Mouse (Mus musculus) left cerebral cortex, postnatal 14 days (tissue): ENCODE measurements around the gene Actr2. TPM values are rescaled to one million over a fixed set of nuclear protein-coding genes. Genes with fewer than 3 reads are reported as not detected.
A peak's percentile ranks its signal among the peaks of the same experiment; 100 is the strongest.
"Not testable (repeated sequence)": the region's sequence is repeated elsewhere in the genome, so short reads cannot be mapped to it uniquely, and the experiment has no call there.

ENCODE experiments used
- DNase-seq, 2 experiments: peaks; one replicate each; pipeline ENCODE4 v3.0.0; 2021 to 2022; ENCODE audit warnings: low spot score in 2 of 2, mixed read lengths in 1 of 2
- intact Hi-C: fragments of 180-260 bp; cut with DNase I; formaldehyde crosslinking; loops from one replicate; pipeline ENCODE4 v1.15.1; 2025
- total RNA-seq, 2 experiments: library from RNA; stranded (reverse); gene quantifications; 2 replicates each; pipeline ENCODE4 v1.2.3; 2021

Gene Actr2
- total RNA-seq, 2 experiments from 2014 or later = 293 to 298 TPM

GRCm38 (mm10) chr11:20062801-20063200 lies 49.9 kb downstream of the Actr2 start:
- DNase-seq, intact Hi-C loops: not testable (repeated sequence)

- intact Hi-C loops = no loop called here
Measured at GRCm38 (mm10) chr11:20059736-20060135, 53.0 kb downstream of the Actr2 start.

GRCm38 (mm10) chr11:20057429-20057828 lies 55.3 kb downstream of the Actr2 start:
- DNase-seq = no peak
- intact Hi-C loops = no loop called here

More at GRCm38 (mm10) chr11:20059736-20060135, 53.0 kb downstream of the Actr2 start:
- no peak for DNase-seq

- intact Hi-C loops = no loop called here
- DNase-seq = no peak
Measured at GRCm38 (mm10) chr11:20056168-20056567, 56.5 kb downstream of the Actr2 start.

- no peak for DNase-seq
- intact Hi-C loops = no loop called here
Measured at GRCm38 (mm10) chr11:20054617-20055016, 58.1 kb downstream of the Actr2 start.

GRCm38 (mm10) chr11:20053951-20054350 lies 58.8 kb downstream of the Actr2 start:
- DNase-seq = no peak
- intact Hi-C loops = no loop called here

GRCm38 (mm10) chr11:20052814-20053536 lies 59.7 kb downstream of the Actr2 start:
- no peak for DNase-seq
- intact Hi-C loops = no loop called here

- intact Hi-C loops = no loop called here
Measured at GRCm38 (mm10) chr11:20045586-20045985, 67.1 kb downstream of the Actr2 start.

GRCm38 (mm10) chr11:20043256-20043655 lies 69.5 kb downstream of the Actr2 start:
- peak in 1 of 2 experiments; percentile 60 for DNase-seq
- intact Hi-C loops = no loop called here

More at GRCm38 (mm10) chr11:20045586-20045985, 67.1 kb downstream of the Actr2 start:
- no peak for DNase-seq

- intact Hi-C loops = no loop called here
Measured at GRCm38 (mm10) chr11:20042106-20042505, 70.6 kb downstream of the Actr2 start.

GRCm38 (mm10) chr11:20041164-20041920 lies 71.4 kb downstream of the Actr2 start:
- intact Hi-C loops = no loop called here
- DNase-seq = no peak

More at GRCm38 (mm10) chr11:20042106-20042505, 70.6 kb downstream of the Actr2 start:
- peak in 1 of 2 experiments; percentile 62 for DNase-seq

GRCm38 (mm10) chr11:20038723-20039122 lies 74.0 kb downstream of the Actr2 start:
- intact Hi-C loops = loop anchor here (5.0 kb wide), 2 partner anchors 111 to 206 kb away; no protein-coding TSS in a partner anchor
- peak; percentile 76 to 81 for DNase-seq

GRCm38 (mm10) chr11:20037739-20038138 lies 75.0 kb downstream of the Actr2 start:
- no peak for DNase-seq
- intact Hi-C loops = loop anchor here (5.0 kb wide), 2 partner anchors 110 to 205 kb away; no protein-coding TSS in a partner anchor

- intact Hi-C loops = loop anchor here (5.0 kb wide), 2 partner anchors 109 to 204 kb away; no protein-coding TSS in a partner anchor
Measured at GRCm38 (mm10) chr11:20035972-20036371, 76.7 kb downstream of the Actr2 start.

GRCm38 (mm10) chr11:20035343-20035928 lies 77.3 kb downstream of the Actr2 start:
- peak; percentile 72 to 88 for DNase-seq
- intact Hi-C loops = loop anchor here (5.0 kb wide), 2 partner anchors 108 to 203 kb away; no protein-coding TSS in a partner anchor

More at GRCm38 (mm10) chr11:20035972-20036371, 76.7 kb downstream of the Actr2 start:
- DNase-seq = peak in 1 of 2 experiments; percentile 43

- DNase-seq = no peak
- intact Hi-C loops = no loop called here
Measured at GRCm38 (mm10) chr11:20034337-20034947, 78.3 kb downstream of the Actr2 start.

GRCm38 (mm10) chr11:20033541-20034160 lies 79.1 kb downstream of the Actr2 start:
- intact Hi-C loops = no loop called here
- no peak for DNase-seq

GRCm38 (mm10) chr11:20031536-20031935 lies 81.2 kb downstream of the Actr2 start:
- intact Hi-C loops = no loop called here
- DNase-seq = no peak

GRCm38 (mm10) chr11:20030973-20031372 lies 81.7 kb downstream of the Actr2 start:
- intact Hi-C loops, DNase-seq: not testable (repeated sequence)
